Mouse (Mus musculus) left cerebral cortex, adult 2 months (tissue): ENCODE data around the gene Cstf1. TPM values are rescaled to one million over a fixed set of nuclear protein-coding genes. Genes with fewer than 3 reads are reported as not detected.
A peak's percentile ranks its signal among the peaks of the same experiment; 100 is the strongest.

Source experiments
- DNase-seq, 2 experiments: peaks; one replicate each; pipeline ENCODE4 v3.0.0; 2021 to 2022; ENCODE audit warnings: low spot score in 2 of 2, mixed read lengths in 1 of 2; ENCODE audit errors: extremely low spot score in 1 of 2
- H3K27ac ChIP-seq: fragments of 200-600 bp; 2 replicates; pipeline ENCODE4 v1.8.1; 2022
- H3K4me3 ChIP-seq: fragments of 200-600 bp; 2 replicates; pipeline ENCODE4 v1.8.1; 2022
- CTCF ChIP-seq: fragments of 200-600 bp; IDR thresholded peaks from 2 replicates; pipeline ENCODE4 v1.8.1; 2022; ENCODE audit warnings: antibody characterized with exemption, mild to moderate bottlenecking, moderate library complexity
- intact Hi-C: fragments of 180-260 bp; cut with DNase I; formaldehyde crosslinking; loops from one replicate; pipeline ENCODE4 v1.15.1; 2025
- total RNA-seq, 2 experiments: library from RNA; stranded (reverse); gene quantifications; 2 replicates each; pipeline ENCODE4 v1.2.3; 2021

The Cstf1 gene
- total RNA-seq, 2 experiments from 2014 or later, result 22.1 to 23.8 TPM

DNA sequence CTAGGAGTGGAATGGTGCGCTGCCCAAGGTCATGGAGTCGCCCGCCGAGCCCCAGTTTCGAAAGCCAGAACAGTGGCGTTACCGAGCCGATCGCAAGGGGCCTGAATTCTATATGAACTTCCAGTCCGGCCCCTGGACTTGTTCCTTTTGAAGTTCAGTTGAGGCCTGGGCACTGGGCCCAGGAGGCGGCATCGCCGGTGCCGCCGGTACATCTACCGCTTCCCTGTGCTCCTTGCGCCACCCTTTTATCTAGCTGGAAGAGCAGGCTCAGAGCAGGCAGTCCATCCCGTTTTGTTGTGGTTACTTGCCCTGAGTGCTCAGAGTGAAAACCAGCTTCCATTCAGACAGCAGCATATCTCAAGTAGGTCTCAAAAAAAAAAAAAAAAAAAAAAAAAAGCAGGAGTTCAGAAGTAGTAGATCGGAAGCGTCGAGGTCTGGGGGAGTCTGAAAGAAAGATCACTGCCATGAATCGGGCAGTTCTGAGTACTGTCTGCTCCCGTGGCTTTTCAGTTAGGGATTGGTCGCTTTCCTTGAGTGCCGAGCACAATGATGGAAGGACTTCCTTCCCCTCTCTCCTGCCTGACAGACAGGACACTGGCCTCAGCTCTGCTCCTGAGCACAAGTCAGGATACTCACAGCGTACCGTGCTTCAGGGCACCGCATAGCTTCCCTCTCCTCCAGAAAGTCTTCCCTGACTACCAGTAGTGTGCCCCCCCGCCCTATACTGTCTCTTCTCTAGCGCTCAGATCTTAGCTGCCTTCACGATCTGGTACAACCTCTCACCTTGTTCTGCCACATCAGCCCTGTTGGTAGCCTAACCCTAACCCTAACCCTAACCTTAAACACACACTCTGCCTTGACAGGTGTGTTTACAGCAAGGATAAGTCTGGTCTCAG, 24.2 kb upstream of the Cstf1 start:
- intact Hi-C loops, result loop anchor here (10.0 kb wide), 1 partner anchor 1831 kb away; no protein-coding TSS in a partner anchor
- peak overlapping the region; percentile 60 for H3K4me3 ChIP-seq
- H3K27ac ChIP-seq, result no peak overlapping the region; the same call in 1 of the 2 replicates
- no peak; the same call in 1 of the 2 replicates for TF ChIP-seq CTCF
- peak; percentile 28 to 31 for DNase-seq

DNA sequence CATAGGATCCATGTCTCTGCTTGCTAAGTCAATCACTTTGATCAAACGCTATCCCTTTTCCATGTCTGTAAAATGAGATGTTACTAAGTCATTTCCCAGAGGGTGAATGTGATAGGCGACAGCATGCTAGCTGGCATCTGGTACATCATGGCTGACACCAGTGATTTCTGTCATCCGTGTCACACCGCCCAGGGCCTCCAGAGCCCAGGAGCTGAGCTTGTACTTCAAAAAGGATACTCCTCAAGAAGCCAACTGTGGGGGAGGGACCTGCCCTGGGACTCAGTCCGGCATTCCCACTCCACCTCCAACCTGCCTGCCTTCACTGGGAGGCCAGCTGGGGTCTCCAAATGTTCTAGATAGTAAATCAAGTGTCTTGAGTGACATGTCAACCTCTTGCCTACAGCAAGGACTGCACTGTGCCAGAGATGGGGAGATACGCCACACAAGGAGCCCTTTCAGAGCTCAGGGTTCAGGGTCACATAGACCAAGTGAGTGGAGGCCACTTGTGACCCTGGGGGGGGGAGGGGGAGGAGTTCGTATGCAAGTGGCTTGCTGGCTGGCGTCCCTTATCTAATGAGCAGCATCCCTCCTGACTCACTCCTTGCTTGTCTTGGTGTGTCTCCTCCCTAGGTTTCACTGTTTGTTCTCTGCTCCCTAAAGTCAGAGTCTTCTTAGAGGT, 23.4 kb upstream of the Cstf1 start:
- intact Hi-C loops, result loop anchor here (10.0 kb wide), 1 partner anchor 1832 kb away; no protein-coding TSS in a partner anchor
- H3K4me3 ChIP-seq, result no peak overlapping the region
- no peak for TF ChIP-seq CTCF
- H3K27ac ChIP-seq, result no peak overlapping the region
- DNase-seq, result no peak

DNA sequence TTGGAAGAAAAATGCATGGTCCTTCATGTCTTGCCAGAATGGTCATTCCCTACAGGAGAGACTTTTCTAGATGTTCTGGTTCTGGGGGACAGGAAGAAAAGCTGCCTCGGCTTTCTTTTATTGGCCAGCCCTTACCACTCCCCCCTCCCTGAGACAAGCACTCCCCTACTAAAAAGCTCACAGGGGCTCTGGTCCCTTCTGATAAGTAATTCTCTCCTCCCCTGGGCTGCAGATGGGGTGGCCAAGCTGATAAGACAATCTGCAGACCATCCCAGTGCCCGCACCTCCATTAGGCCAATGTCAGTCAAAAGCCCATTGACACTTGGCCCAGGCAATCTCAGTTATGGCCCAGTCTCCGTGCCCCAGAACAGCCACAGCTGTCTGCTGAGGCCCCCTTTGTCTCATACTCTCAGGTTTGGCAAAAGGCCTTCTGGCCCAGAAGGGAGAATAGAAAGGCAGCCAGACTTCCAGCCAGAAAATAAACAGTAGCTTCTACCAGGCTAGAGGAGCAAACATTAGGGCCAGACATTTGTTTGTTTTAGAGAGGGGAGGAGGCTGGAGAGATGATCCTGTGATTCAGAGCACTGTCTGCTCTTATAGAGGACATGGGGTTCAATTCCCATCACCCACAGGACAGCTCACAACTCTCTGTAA, 22.1 kb upstream of the Cstf1 start:
- H3K4me3 ChIP-seq, result no peak overlapping the region
- no peak for DNase-seq
- no peak for TF ChIP-seq CTCF
- no peak overlapping the region for H3K27ac ChIP-seq
- intact Hi-C loops, result loop anchor here (10.0 kb wide), 1 partner anchor 1834 kb away; no protein-coding TSS in a partner anchor

DNA sequence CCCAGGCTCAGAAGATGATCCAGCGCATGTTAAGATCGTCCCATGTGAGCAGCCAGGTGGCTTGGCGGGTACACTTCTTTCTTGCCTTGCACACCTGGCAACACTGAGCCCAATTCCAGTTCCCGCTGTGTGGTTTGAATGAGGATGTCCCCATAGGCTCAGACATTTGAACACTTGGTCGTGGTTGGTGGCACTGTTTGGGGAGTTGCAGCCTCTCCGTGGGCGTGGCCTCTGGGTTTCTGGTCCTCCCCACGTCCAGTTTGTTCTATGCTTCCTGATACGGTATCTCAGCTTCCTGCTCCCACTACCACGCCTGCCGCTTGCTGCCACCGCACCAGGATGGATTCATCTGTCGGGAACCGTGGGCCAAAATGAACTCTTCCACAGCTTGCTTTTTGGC, 20.7 kb upstream of the Cstf1 start:
- no peak for TF ChIP-seq CTCF
- no peak for DNase-seq
- H3K27ac ChIP-seq, result no peak overlapping the region
- intact Hi-C loops, result loop anchor here (10.0 kb wide), 1 partner anchor 1835 kb away; no protein-coding TSS in a partner anchor
- H3K4me3 ChIP-seq, result no peak overlapping the region

DNA sequence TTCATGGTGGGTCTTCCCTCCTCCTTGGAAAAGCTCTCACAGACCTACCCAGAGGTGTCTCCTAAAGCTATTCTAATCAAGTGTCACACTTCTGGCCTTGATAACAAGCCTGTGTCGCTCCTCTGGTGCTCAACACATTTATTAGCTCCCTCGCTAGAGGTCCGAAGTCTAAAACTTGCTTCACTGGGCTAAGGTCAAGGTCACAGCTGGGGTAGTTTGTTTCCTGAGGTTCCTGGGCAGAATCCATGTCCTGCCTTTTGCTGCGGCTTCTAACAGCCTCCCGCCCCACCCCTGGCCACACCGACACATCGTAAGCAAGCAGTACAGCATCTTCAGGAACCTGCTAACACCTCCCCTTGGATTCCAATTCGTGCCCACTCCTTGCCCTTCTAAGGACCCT, 19.7 kb upstream of the Cstf1 start:
- no peak overlapping the region for H3K27ac ChIP-seq
- DNase-seq, result no peak
- intact Hi-C loops, result no loop called here
- TF ChIP-seq CTCF, result no peak
- no peak overlapping the region for H3K4me3 ChIP-seq

DNA sequence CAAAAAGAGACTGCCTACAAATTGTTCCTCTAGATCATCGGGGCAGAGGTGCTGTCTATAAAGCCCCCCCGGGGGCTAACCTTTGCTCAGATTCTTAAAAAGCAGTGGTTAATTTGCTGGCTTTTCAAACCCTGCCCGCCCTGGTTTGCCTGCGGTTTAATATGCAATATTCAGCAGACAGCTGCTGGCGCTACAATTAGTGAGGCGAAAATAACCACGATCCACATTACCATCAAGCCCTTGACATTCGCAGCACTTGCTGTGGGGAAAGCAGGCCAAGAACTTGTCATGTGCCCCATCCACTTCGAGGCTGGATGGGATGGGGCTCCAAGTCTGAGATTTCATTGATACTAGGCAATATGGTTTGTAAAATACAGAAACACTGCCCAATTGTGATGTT, 17.3 kb upstream of the Cstf1 start:
- no peak overlapping the region for H3K27ac ChIP-seq
- intact Hi-C loops, result no loop called here
- H3K4me3 ChIP-seq, result no peak overlapping the region
- no peak for DNase-seq
- no peak for TF ChIP-seq CTCF

DNA sequence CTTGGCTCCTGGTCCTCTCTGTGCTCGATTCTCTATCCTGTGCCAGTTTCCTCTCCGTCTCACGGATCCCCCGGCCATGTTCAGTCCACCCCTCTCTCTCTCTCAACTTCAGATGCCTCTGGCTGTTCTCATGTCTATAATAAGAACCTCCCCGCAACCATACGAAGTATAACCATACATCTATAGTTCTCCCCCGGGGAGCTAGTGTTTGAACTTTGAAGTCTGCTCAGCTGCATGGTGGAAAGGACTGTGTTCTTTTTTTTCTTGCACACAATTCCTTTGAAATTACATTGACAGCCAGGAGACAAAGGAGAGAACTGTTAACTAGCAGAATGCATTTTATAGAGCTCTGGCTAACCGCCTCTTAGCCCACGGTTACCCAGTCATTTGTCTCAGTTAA, 15.7 kb upstream of the Cstf1 start:
- no peak for DNase-seq
- no peak overlapping the region for H3K4me3 ChIP-seq
- TF ChIP-seq CTCF, result no peak
- intact Hi-C loops, result no loop called here
- no peak overlapping the region for H3K27ac ChIP-seq

DNA sequence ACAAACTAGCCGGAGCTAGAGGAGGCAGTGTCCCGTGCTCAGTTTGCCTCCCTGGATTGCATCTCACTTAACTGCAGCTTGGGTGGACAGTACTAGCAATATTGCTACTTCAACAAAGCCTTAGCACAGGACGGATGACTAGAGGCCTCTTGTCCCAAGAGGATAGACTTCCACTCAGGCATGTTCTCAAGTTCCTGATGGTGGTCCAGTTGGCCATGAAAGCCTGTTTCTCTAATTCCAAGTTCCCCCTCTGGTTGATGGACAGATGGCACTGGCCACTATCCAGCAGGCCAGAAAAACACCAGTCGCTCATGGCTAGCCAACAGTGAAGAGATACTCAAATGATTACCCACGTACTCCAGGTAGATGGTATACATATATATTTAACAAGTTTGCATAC, 14.6 kb upstream of the Cstf1 start:
- intact Hi-C loops, result no loop called here
- TF ChIP-seq CTCF, result no peak
- DNase-seq, result no peak
- Histone ChIP-seq H3K27ac (no peak overlapping the region), H3K4me3 (no peak overlapping the region)

DNA sequence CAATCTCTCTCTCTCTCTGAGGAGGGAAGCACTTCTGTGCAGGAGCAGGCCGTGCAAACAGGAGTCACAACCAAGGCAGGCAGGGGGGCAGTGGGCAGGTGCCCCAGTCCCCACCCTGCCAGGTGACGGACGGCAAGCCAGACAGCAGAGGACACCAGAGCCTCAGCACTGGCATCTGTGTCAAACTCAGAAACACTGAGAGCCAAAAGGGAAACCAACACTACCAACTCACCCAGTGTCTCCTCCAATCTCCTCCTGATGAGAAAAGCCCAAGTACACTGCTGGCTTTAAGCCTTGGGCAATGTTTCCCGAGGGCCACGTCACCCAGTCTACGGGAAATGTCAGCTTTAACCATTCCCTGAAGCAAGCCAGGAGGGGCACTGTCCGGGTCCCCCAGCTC, 7.3 kb upstream of the Cstf1 start:
- intact Hi-C loops, result no loop called here
- H3K27ac ChIP-seq, result no peak overlapping the region

DNA sequence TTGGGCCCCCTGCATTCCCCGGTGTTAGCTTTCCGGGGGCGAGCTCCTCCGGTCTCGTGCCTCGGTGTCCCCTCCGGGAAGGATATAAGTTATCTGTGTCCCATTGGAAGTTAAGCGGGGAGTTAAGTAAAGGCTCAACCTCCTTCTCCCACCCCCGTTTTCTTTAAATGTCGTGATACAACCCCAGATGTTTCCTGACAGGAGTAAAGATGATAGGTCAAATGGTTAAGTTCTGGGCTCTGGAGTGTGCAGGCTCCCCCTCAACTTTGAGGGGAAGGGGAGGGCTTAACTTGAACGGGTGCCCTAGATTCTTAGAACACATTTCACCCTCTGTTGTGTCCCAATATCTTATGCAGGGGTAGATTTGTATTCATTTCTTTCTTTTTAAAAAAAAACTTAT, 777 bp downstream of the Cstf1 start:
- H3K27ac ChIP-seq, result peak overlapping the region; percentile 93
- peak overlapping the region; percentile 66 for H3K4me3 ChIP-seq
- TF ChIP-seq CTCF, result no peak
- intact Hi-C loops, result loop anchor here (2.0 kb wide), 2 partner anchors 26 to 70 kb away; partner anchors contain the start of genes Fam210b and Rtf2
- no peak for DNase-seq

More for the DNA sequence above, 7.3 kb upstream of the Cstf1 start:
- no peak overlapping the region for H3K4me3 ChIP-seq
- DNase-seq, result no peak
- TF ChIP-seq CTCF, result no peak

DNA sequence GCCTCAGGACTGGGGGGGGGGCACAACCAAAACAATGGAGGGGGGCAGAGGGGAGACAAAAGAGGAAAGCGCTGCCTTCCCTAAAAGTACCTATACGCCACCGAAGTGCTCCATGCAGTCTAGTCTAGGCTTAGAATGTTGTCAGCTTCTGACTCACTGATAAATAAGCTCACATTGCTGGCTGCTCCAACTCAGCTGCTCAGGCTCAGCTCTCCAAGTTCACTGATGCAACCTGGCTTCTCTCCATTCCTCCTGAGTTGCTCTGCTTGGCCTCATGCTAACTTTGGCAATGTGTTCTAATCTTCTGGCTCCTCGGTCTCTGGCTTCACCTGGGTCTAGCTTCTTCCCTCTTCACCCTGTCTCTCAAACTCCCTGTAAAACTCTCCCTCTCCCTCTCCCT, 6.1 kb downstream of the Cstf1 start:
- intact Hi-C loops, result no loop called here
- no peak for DNase-seq

DNA sequence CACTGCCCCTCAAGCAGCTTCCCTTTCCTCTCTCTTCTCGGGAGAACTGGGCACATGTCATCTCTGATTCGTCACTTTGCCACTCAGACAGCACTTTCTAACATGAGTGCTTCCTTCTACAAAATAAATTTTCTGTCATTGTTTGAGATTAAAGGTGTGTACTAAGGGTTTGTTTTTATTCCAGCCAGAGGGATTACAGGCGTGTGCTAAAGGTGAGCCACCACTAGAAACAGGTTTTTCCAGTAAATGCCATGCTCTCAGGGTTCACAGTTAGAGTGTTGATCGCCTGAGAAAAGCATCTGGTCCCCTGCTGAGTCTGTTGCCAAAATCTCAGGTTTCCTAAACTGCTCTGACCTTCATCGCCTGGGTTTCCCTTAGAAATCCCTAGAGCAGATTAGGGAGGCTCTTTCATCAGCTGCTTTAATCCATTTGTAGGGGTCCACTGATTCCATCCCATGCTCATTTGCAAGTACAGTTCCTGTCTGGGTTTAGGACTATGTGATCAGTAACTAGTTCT, 6.6 kb downstream of the Cstf1 start:
- H3K27ac ChIP-seq, result no peak overlapping the region
- intact Hi-C loops, result no loop called here
- H3K4me3 ChIP-seq, result no peak overlapping the region
- no peak for TF ChIP-seq CTCF
- no peak for DNase-seq

More for the DNA sequence above, 6.1 kb downstream of the Cstf1 start:
- Histone ChIP-seq H3K27ac (no peak overlapping the region), H3K4me3 (no peak overlapping the region)
- TF ChIP-seq CTCF, result no peak
